Mouse (Mus musculus) neural tube, embryonic 11.5 days (tissue): Measurements from ENCODE around the gene Odf2. TPM values are rescaled to one million over a fixed set of nuclear protein-coding genes. Genes with fewer than 3 reads are reported as not detected.

ENCODE experiments used
- ATAC-seq: fragments of 200-750 bp; cut with Nextera tagmentation; 2 replicates; pipeline ENCODE4 v1.8.0; 2017; ENCODE audit warnings: moderate number of reproducible peaks, mild to moderate bottlenecking, moderate TSS enrichment, moderate library complexity; ENCODE audit not compliant: insufficient read depth, low FRiP score, low TSS enrichment
- DNase-seq: peaks from one replicate; pipeline ENCODE4 v3.0.0-alpha.2; 2015; ENCODE audit warnings: low spot score
- H3K27ac ChIP-seq: fragments of 300-500 bp; sonication (generic); 2 replicates; pipeline ENCODE4 v1.5.1; 2014; ENCODE audit warnings: low read depth, mild to moderate bottlenecking, low read length
- H3K27me3 ChIP-seq: fragments of 300-500 bp; sonication (generic); 2 replicates; pipeline ENCODE4 v1.6.1; 2014; ENCODE audit warnings: mild to moderate bottlenecking, low read length, mixed read lengths; ENCODE audit not compliant: control insufficient read depth, insufficient read depth
- H3K36me3 ChIP-seq: fragments of 300-500 bp; sonication (generic); 2 replicates; pipeline ENCODE4 v1.6.1; 2014; ENCODE audit warnings: mild to moderate bottlenecking, low read length, moderate library complexity, mixed read lengths; ENCODE audit not compliant: control insufficient read depth, insufficient read depth
- H3K4me1 ChIP-seq: fragments of 300-500 bp; sonication (generic); 2 replicates; pipeline ENCODE4 v1.6.1; 2014; ENCODE audit warnings: low read length, mixed read lengths; ENCODE audit not compliant: control insufficient read depth, insufficient read depth
- H3K4me2 ChIP-seq: fragments of 300-500 bp; sonication (generic); 2 replicates; pipeline ENCODE4 v1.6.1; 2014; ENCODE audit warnings: low read depth, mild to moderate bottlenecking, moderate library complexity
- H3K4me3 ChIP-seq: fragments of 300-500 bp; sonication (generic); 2 replicates; pipeline ENCODE4 v1.5.1; 2014; ENCODE audit warnings: low read depth, low read length
- H3K9ac ChIP-seq: fragments of 300-500 bp; sonication (generic); 2 replicates; pipeline ENCODE4 v1.6.1; 2014; ENCODE audit warnings: mild to moderate bottlenecking, low read length
- H3K9me3 ChIP-seq: fragments of 300-500 bp; sonication (generic); 2 replicates; pipeline ENCODE4 v1.6.1; 2016; ENCODE audit warnings: low read length; ENCODE audit not compliant: control insufficient read depth
- WGBS: fragments of 180-500 bp; shearing (Covaris S2); extraction: QIAGEN DNeasy Blood & Tissue Kit; methylation state at CpG from one replicate; pipeline ENCODE4 v1.1.7; 2014; 5-methylcytosine and 5-hydroxymethylcytosine counted together
- polyA plus RNA-seq: library from polyadenylated mRNA; unstranded; fragments of >200 nt; fragmentation: Nextera tagmentation; extraction: Ambion mirVana; gene quantifications from 2 replicates; pipeline ENCODE4 v1.2.1, GENCODE M21; 2014

Odf2 gene
- polyA plus RNA-seq, 1 experiment from 2014 or later, result 74.6 TPM

GRCm38 (mm10) chr2:29849041-29849440, 40.0 kb upstream of the Odf2 start:
- WGBS, result 52% methylated on average over 8 of the region's 8 CpGs
- peak overlapping the region; percentile 80 for H3K27ac ChIP-seq
- ATAC-seq, result no peak
- peaks cover 16% of the 10 kb centered on the region for H3K27me3 ChIP-seq
- no peak overlapping the region for H3K4me3 ChIP-seq
- H3K4me1 ChIP-seq, result peaks cover 55% of the 10 kb centered on the region
- no peak overlapping the region for H3K9ac ChIP-seq
- no peaks in the 10 kb centered on the region for H3K36me3 ChIP-seq
- no peaks in the 10 kb centered on the region for H3K9me3 ChIP-seq
- H3K4me2 ChIP-seq, result no peak overlapping the region
- no peak for DNase-seq

DNA sequence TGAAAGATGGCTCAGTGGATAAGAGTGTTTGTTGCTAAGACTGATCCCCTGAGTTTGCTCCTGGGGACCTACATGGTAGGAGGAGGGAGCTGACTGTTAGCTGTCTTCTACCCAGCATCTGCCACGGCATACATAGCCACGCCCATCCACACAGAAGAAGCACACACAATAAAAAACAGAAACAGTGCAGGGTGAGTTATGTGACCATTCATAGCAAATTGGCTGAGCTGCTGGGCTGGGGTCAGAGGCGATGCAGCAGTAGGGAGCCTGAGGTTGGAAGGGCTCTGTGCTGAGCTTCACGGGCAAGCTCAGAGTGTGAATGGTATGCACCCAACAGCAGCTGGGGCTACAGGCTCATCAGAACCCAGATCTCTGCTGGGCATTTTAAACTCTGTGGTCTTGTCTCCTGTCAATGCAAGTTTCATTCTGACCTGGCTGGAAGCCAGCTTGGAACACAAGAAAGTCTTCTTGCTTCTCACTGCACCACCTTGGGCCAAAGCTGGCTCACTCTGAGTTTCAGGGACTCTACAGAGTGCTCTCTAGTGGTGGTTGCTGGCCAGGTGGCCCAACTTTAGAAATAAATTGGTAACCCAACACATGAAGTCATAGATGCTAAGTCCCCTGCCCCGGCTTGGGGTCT, 39.1 kb upstream of the Odf2 start:
- H3K9me3 ChIP-seq, result no peaks in the 10 kb centered on the region
- DNase-seq, result peak; percentile 52
- H3K4me2 ChIP-seq, result no peak overlapping the region
- H3K27ac ChIP-seq, result peak overlapping the region; percentile 80
- peak overlapping the region; percentile 18; the same call in 1 of the 2 replicates for H3K9ac ChIP-seq
- H3K4me3 ChIP-seq, result no peak overlapping the region
- H3K36me3 ChIP-seq, result no peaks in the 10 kb centered on the region
- H3K27me3 ChIP-seq, result peaks cover 9% of the 10 kb centered on the region
- ATAC-seq, result peak; percentile 10; the same call in 1 of the 2 replicates
- H3K4me1 ChIP-seq, result peaks cover 49% of the 10 kb centered on the region
- 29% methylated on average over 5 of the region's 5 CpGs for WGBS

- Histone ChIP-seq H3K9ac (peak overlapping the region; percentile 19), H3K27ac (peak overlapping the region; percentile 90), H3K36me3 (no peaks in the 10 kb centered on the region), H3K4me3 (no peak overlapping the region), H3K4me1 (peaks cover 55% of the 10 kb centered on the region), H3K4me2 (no peak overlapping the region), H3K27me3 (no peaks in the 10 kb centered on the region), H3K9me3 (no peaks in the 10 kb centered on the region)
- ATAC-seq (no peak), DNase-seq (peak; percentile 56)
- WGBS, result 31% methylated on average over 4 of the region's 4 CpGs
These were observed 36.0 kb upstream of the Odf2 start for GRCm38 (mm10) chr2:29852957-29853485.

DNA sequence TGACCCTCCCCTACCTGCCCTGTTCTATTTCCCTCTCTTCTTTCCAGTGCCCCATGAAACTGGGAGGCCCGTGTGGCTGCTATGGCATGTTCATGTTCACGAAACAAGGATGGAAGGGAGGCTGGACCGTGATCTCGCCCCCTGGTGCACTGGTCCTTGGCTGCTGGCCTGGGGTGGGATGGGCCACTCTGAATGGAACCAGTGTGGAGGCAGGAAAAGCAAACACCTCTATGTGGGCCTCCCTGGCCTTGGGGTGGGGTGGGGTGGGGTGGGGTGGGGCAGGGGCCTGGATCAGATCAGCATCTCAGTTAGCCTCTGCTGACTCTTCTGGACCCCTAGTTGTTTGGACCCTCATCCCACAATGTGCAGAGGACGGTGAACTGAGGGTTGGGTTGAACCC, 35.3 kb upstream of the Odf2 start:
- no peaks in the 10 kb centered on the region for H3K27me3 ChIP-seq
- H3K36me3 ChIP-seq, result no peaks in the 10 kb centered on the region
- peaks cover 59% of the 10 kb centered on the region for H3K4me1 ChIP-seq
- WGBS, result 41% methylated on average over 5 of the region's 5 CpGs
- no peak overlapping the region for H3K4me3 ChIP-seq
- H3K9ac ChIP-seq, result no peak overlapping the region
- H3K4me2 ChIP-seq, result no peak overlapping the region
- no peaks in the 10 kb centered on the region for H3K9me3 ChIP-seq
- ATAC-seq (no peak), DNase-seq (no peak)
- peak overlapping the region; percentile 90 for H3K27ac ChIP-seq

GRCm38 (mm10) chr2:29855585-29856210, 33.3 kb upstream of the Odf2 start:
- Histone ChIP-seq H3K4me2 (peak overlapping the region; percentile 0; the same call in 1 of the 2 replicates), H3K4me3 (no peak overlapping the region), H3K9me3 (no peaks in the 10 kb centered on the region), H3K27ac (peak overlapping the region; percentile 95), H3K36me3 (no peaks in the 10 kb centered on the region), H3K27me3 (no peaks in the 10 kb centered on the region), H3K4me1 (peaks cover 44% of the 10 kb centered on the region), H3K9ac (peak overlapping the region; percentile 49; the same call in 1 of the 2 replicates)
- ATAC-seq (0 out of 2 replicates have a peak, but pooled peaks have one; percentile 30), DNase-seq (peak; percentile 54)
- WGBS, result 24% methylated on average over 10 of the region's 10 CpGs

- H3K36me3 ChIP-seq, result no peaks in the 10 kb centered on the region
- ATAC-seq (peak; percentile 77), DNase-seq (peak; percentile 84)
- H3K4me2 ChIP-seq, result peak overlapping the region; percentile 6
- H3K27ac ChIP-seq, result peak overlapping the region; percentile 95
- H3K9me3 ChIP-seq, result no peaks in the 10 kb centered on the region
- peak overlapping the region; percentile 49 for H3K9ac ChIP-seq
- 4% methylated on average over 19 of the region's 19 CpGs for WGBS
- H3K4me3 ChIP-seq, result no peak overlapping the region
- peaks cover 42% of the 10 kb centered on the region for H3K4me1 ChIP-seq
- H3K27me3 ChIP-seq, result no peaks in the 10 kb centered on the region
These were observed 32.4 kb upstream of the Odf2 start for GRCm38 (mm10) chr2:29856451-29857260.

- no peak for ATAC-seq
These were observed 31.7 kb upstream of the Odf2 start for GRCm38 (mm10) chr2:29857341-29857740.

DNA sequence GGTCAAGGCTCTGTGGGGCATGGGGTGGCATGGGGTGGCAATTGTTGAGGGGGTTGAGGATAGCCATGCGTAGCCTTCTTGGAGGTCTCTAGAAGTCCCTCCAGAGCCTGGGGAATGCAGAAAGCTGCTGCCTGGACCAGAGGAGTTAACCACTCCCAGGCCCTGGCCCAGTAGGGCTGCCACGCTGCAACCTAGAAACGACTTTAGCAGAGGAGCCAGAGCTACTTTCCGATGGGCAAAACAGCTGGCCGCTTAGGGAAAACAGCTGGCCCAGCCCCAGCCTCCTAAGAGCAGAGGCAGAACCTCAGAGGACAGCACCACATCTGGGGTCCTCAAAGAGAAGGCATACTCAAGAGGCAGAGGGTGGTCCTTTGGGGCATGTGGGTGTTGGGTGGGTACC, 31.1 kb upstream of the Odf2 start:
- Histone ChIP-seq H3K4me3 (no peak overlapping the region), H3K4me1 (peaks cover 36% of the 10 kb centered on the region), H3K27ac (peak overlapping the region; percentile 95; the same call in 1 of the 2 replicates), H3K27me3 (no peaks in the 10 kb centered on the region), H3K4me2 (no peak overlapping the region), H3K36me3 (no peaks in the 10 kb centered on the region), H3K9ac (no peak overlapping the region), H3K9me3 (no peaks in the 10 kb centered on the region)
- DNase-seq (no peak), ATAC-seq (no peak)
- WGBS, result 51% methylated on average over 5 of the region's 5 CpGs

More at GRCm38 (mm10) chr2:29857341-29857740, 31.7 kb upstream of the Odf2 start:
- H3K4me1 ChIP-seq, result peaks cover 39% of the 10 kb centered on the region
- no peak for DNase-seq
- H3K36me3 ChIP-seq, result no peaks in the 10 kb centered on the region
- H3K9me3 ChIP-seq, result no peaks in the 10 kb centered on the region
- WGBS, result 24% methylated on average over 2 of the region's 2 CpGs
- no peak overlapping the region for H3K4me2 ChIP-seq
- no peaks in the 10 kb centered on the region for H3K27me3 ChIP-seq
- H3K27ac ChIP-seq, result peak overlapping the region; percentile 95
- H3K9ac ChIP-seq, result peak overlapping the region; percentile 49
- no peak overlapping the region for H3K4me3 ChIP-seq
